Mouse (Mus musculus) embryonic fibroblast, embryonic 13.5 days (primary cell): Measurements from ENCODE around the gene Pitpnm2. TPM values are rescaled to one million over a fixed set of nuclear protein-coding genes. Genes with fewer than 3 reads are reported as not detected.
A peak's percentile ranks its signal among the peaks of the same experiment; 100 is the strongest.

Experiments used
- H3K27ac ChIP-seq: 2 replicates; pipeline ENCODE4 v1.5.1; 2012; ENCODE audit warnings: low read length, control low read depth, inconsistent platforms; ENCODE audit not compliant: insufficient read depth
- H3K4me1 ChIP-seq: 2 replicates; pipeline ENCODE4 v1.6.1; 2011; ENCODE audit warnings: low read length; ENCODE audit not compliant: control insufficient read depth, insufficient read depth
- H3K4me3 ChIP-seq: 2 replicates; pipeline ENCODE4 v1.5.1; 2011; ENCODE audit warnings: mild to moderate bottlenecking, control low read depth, low read length; ENCODE audit not compliant: insufficient read depth
- CTCF ChIP-seq: IDR thresholded peaks from 2 replicates; pipeline ENCODE4 v1.5.1; 2011; ENCODE audit warnings: mild to moderate bottlenecking, control low read depth, low read length, moderate library complexity, borderline replicate concordance; ENCODE audit not compliant: insufficient read depth
- POLR2A ChIP-seq: IDR thresholded peaks from 2 replicates; pipeline ENCODE4 v1.6.1; 2011; ENCODE audit warnings: low read depth, mild to moderate bottlenecking, control low read depth, low read length, moderate library complexity
- polyA plus RNA-seq: library from polyadenylated mRNA; stranded (reverse); fragments of >200 nt; gene quantifications from 2 replicates; pipeline ENCODE4 v1.2.4, GENCODE M21; 2011; ENCODE audit warnings: low read depth; ENCODE audit not compliant: missing spikeins, insufficient read length

The Pitpnm2 gene
- polyA plus RNA-seq, 1 experiment: 22.7 TPM

GRCm38 (mm10) chr5:124112531-124112930 is 137.0 kb downstream of the Pitpnm2 start:
- Histone ChIP-seq H3K4me1 (peaks cover 6% of the 10 kb centered on the region), H3K27ac (peak overlapping the region; percentile 28; the same call in 1 of the 2 replicates), H3K4me3 (peak overlapping the region; percentile 85)
- TF ChIP-seq CTCF: no peak
- no peak for TF ChIP-seq POLR2A

GRCm38 (mm10) chr5:124111742-124112497 is 137.6 kb downstream of the Pitpnm2 start, which contains the start of gene Ogfod2:
Gene Ogfod2 (plus strand): TSS chr5:124112297.
- TF ChIP-seq POLR2A (peak; percentile 89), CTCF (no peak; the same call in 1 of the 2 replicates)
- peak within 1 kb of the TSS; percentile 85 for H3K4me3 ChIP-seq

GRCm38 (mm10) chr5:124111077-124111741 is 138.4 kb downstream of the Pitpnm2 start:
- Histone ChIP-seq H3K4me1 (no peaks in the 10 kb centered on the region), H3K27ac (no peak overlapping the region)
- TF ChIP-seq CTCF (peak; percentile 64), POLR2A (no peak)

More at GRCm38 (mm10) chr5:124111742-124112497, 137.6 kb downstream of the Pitpnm2 start, which contains the start of gene Ogfod2:
- Histone ChIP-seq H3K4me1 (peaks cover 2% of the 10 kb centered on the region), H3K27ac (peak within 1 kb of the TSS; percentile 87)

GRCm38 (mm10) chr5:124103552-124103951 is 146.0 kb downstream of the Pitpnm2 start:
- Histone ChIP-seq H3K4me3 (no peak overlapping the region), H3K4me1 (no peaks in the 10 kb centered on the region), H3K27ac (no peak overlapping the region)
- no peak for TF ChIP-seq CTCF
- TF ChIP-seq POLR2A: no peak

More at GRCm38 (mm10) chr5:124111077-124111741, 138.4 kb downstream of the Pitpnm2 start:
- H3K4me3 ChIP-seq: peak overlapping the region; percentile 77

- TF ChIP-seq CTCF (no peak), POLR2A (no peak)
- no peak overlapping the region for H3K27ac ChIP-seq
- H3K4me3 ChIP-seq: no peak overlapping the region
- H3K4me1 ChIP-seq: no peaks in the 10 kb centered on the region
Measured at GRCm38 (mm10) chr5:124103020-124103419, 146.5 kb downstream of the Pitpnm2 start.

- H3K27ac ChIP-seq: no peak overlapping the region
- H3K4me3 ChIP-seq: no peak overlapping the region
- no peaks in the 10 kb centered on the region for H3K4me1 ChIP-seq
- no peak for TF ChIP-seq POLR2A
- no peak for TF ChIP-seq CTCF
Measured at GRCm38 (mm10) chr5:124102326-124102725, 147.2 kb downstream of the Pitpnm2 start.

GRCm38 (mm10) chr5:124100128-124101044 is 149.2 kb downstream of the Pitpnm2 start:
- TF ChIP-seq CTCF (no peak), POLR2A (no peak)
- Histone ChIP-seq H3K27ac (no peak overlapping the region), H3K4me3 (no peak overlapping the region), H3K4me1 (no peaks in the 10 kb centered on the region)

- no peak overlapping the region for H3K4me3 ChIP-seq
- TF ChIP-seq CTCF (no peak), POLR2A (no peak)
- H3K27ac ChIP-seq: no peak overlapping the region
- no peaks in the 10 kb centered on the region for H3K4me1 ChIP-seq
Measured at GRCm38 (mm10) chr5:124098923-124099322, 150.6 kb downstream of the Pitpnm2 start.

- Histone ChIP-seq H3K4me3 (peak within 1 kb of the TSS; percentile 39), H3K27ac (no peak within 1 kb of the TSS), H3K4me1 (no peaks in the 10 kb centered on the region)
- peak; percentile 74 for TF ChIP-seq POLR2A
- TF ChIP-seq CTCF: no peak
Measured at GRCm38 (mm10) chr5:124095596-124096232, 153.8 kb downstream of the Pitpnm2 start, which contains the start of gene Abcb9. Gene Abcb9 (minus strand): TSS chr5:124095798.
